8 mouse cellular contexts compared by ENCODE assay signal in the genomic region with DNA sequence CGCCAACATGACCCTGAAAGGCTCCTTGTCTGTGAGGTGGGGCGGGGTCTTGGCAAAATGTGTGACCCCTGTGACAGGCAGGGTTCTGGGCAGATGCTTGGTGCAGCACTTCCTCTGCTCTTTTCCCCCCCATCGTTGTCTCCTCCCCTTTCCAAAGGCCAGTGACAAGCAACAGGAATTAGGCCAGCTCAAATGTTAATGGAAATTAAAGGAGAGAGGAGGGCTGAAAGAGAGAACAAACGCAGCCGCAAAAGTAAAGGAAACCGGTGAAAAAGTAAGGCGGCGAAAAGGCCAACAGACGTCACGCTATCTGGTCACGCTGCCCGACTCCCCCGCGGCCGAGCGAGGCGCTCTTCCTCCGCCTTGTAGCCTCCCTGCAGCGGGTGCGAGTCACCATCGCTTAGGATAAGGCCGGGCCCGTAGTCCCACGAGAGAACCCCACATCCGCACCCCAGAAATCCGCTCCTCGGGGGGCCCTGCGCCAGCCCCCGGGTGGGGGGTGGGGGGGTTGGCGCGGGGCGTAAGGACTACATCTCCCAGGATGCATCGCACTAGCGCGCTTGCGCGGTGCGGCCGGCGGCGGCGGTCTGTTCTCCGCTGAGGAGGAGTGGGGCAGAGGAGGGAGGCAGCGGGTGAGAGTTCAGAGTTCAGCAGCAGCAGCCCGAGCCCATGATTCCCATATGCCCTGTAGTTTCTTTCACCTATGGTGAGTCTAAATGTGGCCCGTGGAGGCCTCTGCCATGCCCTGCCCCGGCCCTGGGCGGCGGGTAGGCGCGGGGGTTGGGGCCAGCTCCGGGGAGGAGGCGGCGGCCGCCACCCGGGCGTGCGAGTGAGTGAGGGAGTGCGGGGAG. TPM values are rescaled to one million over a fixed set of nuclear protein-coding genes. Genes with fewer than 3 reads are reported as not detected.
DNase-seq lines count a peak whose midpoint lies in the region; ATAC-seq lines count a peak whose summit lies in the region.

Zfr (plus strand) TSS at position 590 of the 851 bp plus-strand sequence.

- peak; percentile 80 for ATAC-seq in common myeloid progenitor, adult 5-6 weeks (replicated peaks; ENCODE audit: low read depth, poor library complexity, severe bottlenecking)

- peak within 1 kb of the TSS; percentile 97 for H3K4me3 ChIP-seq in megakaryocyte, embryonic 14.5 days (replicated peaks)

- DNase-seq in ZHBTc4 (ENCODE audit: low read depth, low spot score) = peak; percentile 95
- peak; percentile 89 to 91 for DNase-seq in gastrocnemius, adult 8-10 months (ENCODE audit: low spot score in 2 of 2)
- peak; percentile 56 for DNase-seq in hindlimb bud, embryonic 11.5 days (ENCODE audit: extremely low spot score, low read depth, low spot score)
- DNase-seq in left cerebral cortex, adult 8-10 months (ENCODE audit: low spot score in 2 of 2) = peak; percentile 89 to 90
- DNase-seq in right cerebral cortex, postnatal 10 days (ENCODE audit: low spot score in 2 of 2) = peak; percentile 94 to 95
- peak; percentile 88 for DNase-seq in urinary bladder, postnatal 25 days (ENCODE audit: low spot score)

- peaks cover 20% of the 10 kb centered on the region for H3K36me3 ChIP-seq in megakaryocyte, embryonic 14.5 days (replicated peaks; ENCODE audit: low read length)

- H3K27me3 ChIP-seq in megakaryocyte, embryonic 14.5 days (replicated peaks) = no peaks in the 10 kb centered on the region

- H3K4me1 ChIP-seq in megakaryocyte, embryonic 14.5 days = peaks cover 61% of the 10 kb centered on the region

- H3K9me3 ChIP-seq in megakaryocyte, embryonic 14.5 days = no peaks in the 10 kb centered on the region

RNA-seq across cellular contexts. Expression of gene Zfr, which starts in this region (rescaled TPM):
- total RNA-seq in common myeloid progenitor, adult 5-6 weeks (2017) = 77.5 and 91.0 TPM in 2 replicates
- total RNA-seq in gastrocnemius, adult 8-10 months (2022) = 10 to 100 TPM; 59.0 to 80.1 (median 65.6) TPM
- total RNA-seq in left cerebral cortex, adult 8-10 months (2022) = 100 to 1,000 TPM; 287 to 318 (median 316) TPM
- polyA plus RNA-seq in megakaryocyte, embryonic 14.5 days (2012; ENCODE audit: insufficient read depth, low replicate concordance) = 17.6 and 30.5 TPM in 2 replicates

Comparison
In these comparisons a context has a peak if more than half of its experiments do, and no peak if none do; other contexts are left out.
1. Peak in every context shown above with its lines: DNase-seq, ATAC-seq and H3K4me3 ChIP-seq.